Mouse (Mus musculus) kidney, adult 2 months (tissue): ENCODE measurements around the gene Krtap3-2.

Experiments used
- CTCF ChIP-seq: fragments of 200-500 bp; conservative IDR thresholded peaks from 2 replicates; pipeline ENCODE4 v1.5.1; 2011; ENCODE audit warnings: low read depth, mild to moderate bottlenecking, control low read depth, low read length, moderate library complexity, mixed read lengths; ENCODE audit not compliant: insufficient read depth, insufficient read length
- POLR2A ChIP-seq: fragments of 200-500 bp; IDR thresholded peaks from one replicate; pipeline ENCODE4 v1.6.1; 2011; ENCODE audit warnings: low read depth, low read length, control low read depth

GRCm38 (mm10) chr11:99556195-99556594 is 458 bp downstream of the Krtap3-2 start:
- TF ChIP-seq CTCF, result no peak
- TF ChIP-seq POLR2A, result no peak
